Mouse (Mus musculus): ENCODE data around the gene Hmg20a.

DNA sequence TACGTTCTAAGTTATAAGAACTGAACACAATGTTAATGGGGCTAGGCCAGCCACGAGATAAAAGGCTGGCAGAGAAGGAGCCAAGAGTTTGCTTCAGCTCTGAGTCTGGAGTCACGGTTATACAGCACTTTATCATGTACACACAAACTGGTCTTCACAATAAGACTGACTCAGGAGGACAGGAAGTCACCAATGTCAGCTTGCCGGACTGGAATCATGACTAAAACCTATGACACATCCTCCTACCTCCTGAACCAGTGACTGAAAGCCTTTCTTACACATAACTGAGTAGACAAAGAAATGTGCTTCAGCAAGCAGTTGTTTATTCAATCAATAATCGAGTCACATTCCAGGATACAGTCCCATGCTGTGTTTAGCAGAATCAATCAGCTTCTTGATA, 47.7 kb upstream of the Hmg20a start:
- no peak for TF ChIP-seq CTCF (IDR thresholded peaks at IDR 0.05; ENCODE audit: low read depth, low read length)
- TF ChIP-seq POLR2A (IDR thresholded peaks at IDR 0.05; ENCODE audit: extremely low read depth, insufficient read depth, low read length): no peak

All from liver, adult 2 months (tissue).